Mouse (Mus musculus): Measurements from ENCODE around the gene Slc4a1.
"Not testable (repeated sequence)": the region's sequence is repeated elsewhere in the genome, so short reads cannot be mapped to it uniquely, and the experiment has no call there.

Gene Slc4a1

GRCm38 (mm10) chr11:102366103-102366502 is at the start of gene Slc4a1:
Slc4a1 (minus strand) TSS chr11:102366203.
- DNase-seq: not testable (repeated sequence)

DNA sequence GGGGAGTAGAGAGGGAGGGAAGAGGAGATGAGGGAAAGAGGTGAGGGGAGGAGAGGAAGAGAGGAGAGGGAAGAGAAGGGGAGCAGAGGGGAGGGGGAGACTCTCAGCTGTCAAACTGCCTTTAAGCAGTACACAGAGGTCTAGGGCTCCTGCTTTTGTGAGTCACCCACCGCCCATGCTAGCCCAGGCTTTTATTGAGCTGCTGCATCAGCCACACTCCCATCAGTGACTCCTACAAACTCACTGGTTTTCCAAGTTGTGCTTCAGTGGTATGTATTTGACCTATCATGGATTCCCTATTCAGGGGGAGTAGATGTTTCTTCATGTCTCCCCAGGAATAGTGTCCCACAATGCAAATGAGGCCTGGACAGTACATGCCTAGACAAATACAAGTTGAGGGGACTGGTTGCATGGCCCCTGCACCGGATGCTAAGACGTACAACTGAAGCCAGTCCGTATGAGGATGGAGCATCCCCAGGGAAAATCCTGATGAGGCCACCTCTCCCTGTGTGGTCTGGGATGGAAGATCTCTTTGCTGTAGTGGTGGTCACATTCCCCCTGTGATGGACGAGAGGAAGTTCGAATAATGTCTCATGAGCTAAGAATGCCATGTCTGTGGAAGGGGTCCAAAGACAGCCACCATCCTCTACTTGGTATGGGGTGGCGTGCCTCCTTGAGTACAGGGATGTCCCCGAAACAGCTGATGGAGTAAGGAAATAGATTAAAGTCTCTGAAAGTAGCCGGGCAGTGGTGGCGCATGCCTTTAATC is 49.2 kb upstream of the Slc4a1 start:
- no peak for DNase-seq

DNA sequence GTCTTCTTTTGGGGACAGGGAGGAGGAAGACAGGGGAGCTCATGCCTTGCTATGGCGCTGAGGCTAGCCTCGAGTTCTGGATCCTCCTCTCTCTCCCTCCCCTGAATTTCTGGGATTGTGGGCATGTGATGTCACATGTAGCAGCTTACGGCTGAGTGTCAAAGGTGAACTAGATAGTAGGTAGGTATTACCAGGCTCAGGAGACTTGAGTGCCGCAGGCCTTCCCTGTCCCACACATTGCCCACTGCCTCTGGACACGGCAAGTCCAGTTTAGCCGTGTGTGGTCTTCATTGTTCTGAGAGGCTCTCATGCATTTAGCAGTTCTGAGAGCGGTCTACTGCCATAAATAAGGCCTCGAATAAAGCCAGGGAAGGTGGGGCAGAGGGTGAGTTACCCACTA is 47.1 kb upstream of the Slc4a1 start:
- no peak for DNase-seq

DNA sequence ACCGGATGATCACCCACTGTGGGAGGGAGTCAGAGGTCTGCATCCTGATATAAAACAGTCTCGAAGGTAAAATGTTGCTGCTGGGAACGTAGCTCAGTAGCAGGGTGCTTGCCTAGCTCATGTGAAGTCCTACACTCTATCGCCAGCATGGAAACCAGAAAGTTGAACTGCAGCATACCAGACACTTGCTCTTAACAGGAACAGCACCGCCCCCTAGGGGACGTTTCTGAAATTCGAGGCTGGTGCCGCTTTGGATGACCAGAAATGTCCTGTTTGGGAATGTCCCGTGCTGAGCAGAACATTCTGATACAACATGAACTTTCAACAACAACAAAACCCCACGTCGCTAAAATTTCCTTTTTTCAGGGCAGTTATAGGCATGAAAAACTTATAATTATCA is 45.7 kb upstream of the Slc4a1 start:
- DNase-seq: peak; percentile 92

DNA sequence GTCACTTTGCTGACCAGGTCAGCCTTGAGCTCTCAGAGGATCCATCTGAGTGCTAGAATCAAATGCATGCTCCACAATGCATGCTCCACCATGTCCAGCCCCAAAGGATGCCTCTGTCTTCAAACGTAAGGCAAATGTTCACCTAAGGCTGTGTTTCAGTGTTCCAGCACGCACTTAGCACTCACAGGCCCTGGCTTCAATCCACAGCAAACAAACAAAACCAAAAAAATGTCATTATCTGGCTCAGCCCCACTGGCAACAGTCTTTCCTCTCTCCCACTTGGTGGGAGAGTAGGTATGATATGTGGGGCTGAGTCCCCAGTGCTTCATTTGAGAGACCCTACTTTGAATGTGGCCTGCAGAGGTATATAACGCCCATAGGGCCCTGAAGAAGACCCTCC is 45.1 kb upstream of the Slc4a1 start:
- DNase-seq: no peak

- not testable (repeated sequence) for DNase-seq
Measured at GRCm38 (mm10) chr11:102410345-102410744, 44.3 kb upstream of the Slc4a1 start.

GRCm38 (mm10) chr11:102409795-102410330 is 43.9 kb upstream of the Slc4a1 start:
- no peak for DNase-seq

- no peak for DNase-seq
Measured at GRCm38 (mm10) chr11:102408888-102409794, 43.1 kb upstream of the Slc4a1 start.

- peak; percentile 98 for DNase-seq
Measured at GRCm38 (mm10) chr11:102408344-102408876, 42.4 kb upstream of the Slc4a1 start.

DNA sequence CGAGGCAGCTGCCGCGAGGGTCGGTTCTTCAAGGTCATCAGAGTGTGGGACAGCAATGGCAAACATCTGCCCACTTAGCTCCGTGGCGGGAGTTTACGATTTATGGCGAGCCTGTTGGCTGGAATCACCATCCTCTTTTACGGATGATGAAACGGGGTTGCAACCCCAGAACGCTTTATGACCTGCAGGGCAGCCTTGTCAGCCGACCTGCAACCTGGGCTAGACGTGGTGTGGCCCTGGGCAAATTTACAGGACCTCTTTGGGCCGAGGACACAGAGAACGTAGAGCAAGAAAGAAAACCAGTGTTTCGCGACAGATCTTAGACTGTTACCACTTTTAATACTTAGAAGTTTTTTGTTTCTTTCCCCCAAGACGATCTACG is 41.8 kb upstream of the Slc4a1 start, which contains the start of gene Slc25a39:
Gene Slc25a39, minus strand, starts transcription at position 113 of the 382 bp plus-strand sequence.
- no peak for DNase-seq

DNA sequence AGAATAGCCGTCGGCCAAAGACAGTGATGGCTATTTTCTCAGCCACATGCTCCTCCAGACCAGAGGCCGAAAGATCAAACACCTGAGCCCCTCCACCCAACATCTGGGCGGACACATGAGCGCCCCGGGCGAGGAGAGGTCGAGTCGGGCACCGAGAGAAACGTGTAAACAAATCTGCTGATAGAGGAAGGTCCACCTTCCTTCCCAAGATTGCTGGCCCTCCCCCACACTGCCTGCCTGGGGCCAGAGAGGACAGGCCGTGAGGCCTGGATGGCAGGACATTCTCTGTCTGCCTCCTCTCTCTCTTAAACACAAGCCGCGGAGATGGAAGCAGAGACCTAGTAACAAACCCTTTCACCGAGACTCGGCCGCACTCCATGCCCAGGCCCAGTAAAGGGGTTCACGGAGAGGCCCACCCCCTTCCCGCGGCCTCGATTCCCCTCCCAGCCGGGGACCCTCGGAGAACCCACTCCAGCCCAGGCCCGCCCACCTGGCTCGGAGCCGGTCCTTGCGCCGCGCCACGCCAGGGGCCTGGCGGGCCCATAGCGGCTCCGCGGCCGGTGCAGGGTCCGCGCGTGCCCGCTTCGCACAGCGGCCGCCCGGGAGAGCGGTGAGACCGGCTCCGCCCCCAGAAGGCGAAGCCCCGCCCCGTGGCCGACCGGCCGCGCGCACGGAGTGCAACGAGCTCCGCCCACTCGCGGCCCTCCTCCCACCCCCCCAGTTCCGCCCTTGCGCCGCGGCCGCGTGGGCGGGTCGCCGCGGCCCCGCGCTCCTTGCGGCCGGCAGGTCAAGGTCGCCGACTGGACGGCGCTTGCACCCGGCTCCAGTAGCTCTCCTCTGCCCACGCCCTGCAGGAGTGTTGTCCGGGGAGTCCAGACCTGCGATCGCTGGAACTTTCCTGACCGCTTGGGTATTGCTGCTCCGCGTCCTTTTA is 41.2 kb upstream of the Slc4a1 start:
- DNase-seq: peak; percentile 93

- no peak for DNase-seq
Measured at GRCm38 (mm10) chr11:102406401-102406800, 40.4 kb upstream of the Slc4a1 start.

GRCm38 (mm10) chr11:102405544-102406285 is 39.7 kb upstream of the Slc4a1 start:
- DNase-seq: no peak

- no peak for DNase-seq
Measured at GRCm38 (mm10) chr11:102404161-102405010, 38.4 kb upstream of the Slc4a1 start.

- no peak for DNase-seq
Measured at GRCm38 (mm10) chr11:102403657-102404056, 37.7 kb upstream of the Slc4a1 start.

GRCm38 (mm10) chr11:102401898-102402500 is 36.0 kb upstream of the Slc4a1 start:
- DNase-seq: no peak

- DNase-seq: no peak
Measured at GRCm38 (mm10) chr11:102400513-102401084, 34.6 kb upstream of the Slc4a1 start.

DNA sequence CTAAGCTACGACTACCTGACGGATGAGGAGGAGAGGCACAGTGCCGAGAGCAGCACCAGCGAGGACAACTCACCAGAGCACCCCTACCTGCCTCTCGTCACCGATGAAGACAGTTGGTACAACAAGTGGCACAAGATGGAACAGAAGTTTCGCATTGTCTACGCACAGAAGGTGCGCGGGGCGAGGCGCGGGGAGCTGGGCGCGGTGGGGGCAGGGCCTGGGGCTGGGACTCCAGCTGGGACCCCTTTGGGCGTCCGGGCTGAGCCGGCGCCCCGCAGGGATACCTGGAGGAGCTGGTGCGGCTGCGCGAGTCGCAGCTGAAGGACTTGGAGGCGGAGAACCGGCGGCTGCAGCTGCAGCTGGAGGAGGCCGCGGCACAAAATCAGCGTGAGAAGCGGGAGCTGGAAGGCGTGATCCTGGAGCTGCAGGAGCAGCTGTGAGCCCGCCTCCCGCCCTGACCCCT is 33.6 kb upstream of the Slc4a1 start:
- no peak for DNase-seq

GRCm38 (mm10) chr11:102399107-102399506 is 33.1 kb upstream of the Slc4a1 start:
- no peak for DNase-seq
